Comparison of ENCODE assay signal across 8 mouse cellular contexts in genomic region chr11:103809611-103810598, GRCm38 (mm10). TPM values are rescaled to one million over a fixed set of nuclear protein-coding genes. Genes with fewer than 3 reads are reported as not detected.
DNase-seq lines count a peak whose midpoint lies in the region; ATAC-seq and TF ChIP-seq lines count a peak whose summit lies in the region.

No protein-coding gene starts in this region.

- intact Hi-C loops in left cerebral cortex, postnatal 25 days (cut with DNase I) = no loop called here

- peak; percentile 6 for DNase-seq in lung, adult 2 months
- no peak for DNase-seq in lung, adult 18-20 months
- peak; percentile 50 for DNase-seq in embryo, embryonic 10 days (ENCODE audit: low spot score)
- peak; percentile 28 for DNase-seq in gastrocnemius, postnatal 10 days
- peak; percentile 19 to 32 for DNase-seq in left cerebral cortex, postnatal 25 days (ENCODE audit: low spot score in 2 of 2)
- peak; percentile 63 for DNase-seq in neural tube, embryonic 10.5 days (ENCODE audit: extremely low spot score, low spot score)
- DNase-seq in spleen, postnatal 14 days (ENCODE audit: low spot score in 2 of 2) = no peak

- ATAC-seq in granulocyte monocyte progenitor cell, adult 5-6 weeks (replicated peaks; ENCODE audit: poor library complexity, severe bottlenecking) = no peak; the same call in 1 of the 2 replicates

- H3K4me1 ChIP-seq in lung, adult 2 months (ENCODE audit: control insufficient read depth, insufficient read depth, low read length) = peaks cover 5% of the 10 kb centered on the region

- H3K4me3 ChIP-seq in lung, adult 2 months (replicated peaks; ENCODE audit: extremely low read depth, low read depth, low read length) = peak overlapping the region; percentile 9

- TF ChIP-seq POLR2A in lung, adult 2 months (IDR thresholded peaks at IDR 0.05; ENCODE audit: borderline replicate concordance, extremely low read depth, low read depth, low read length) = no peak

- WGBS in lung, adult 2 months = under 1% methylated on average over 106 of the region's 107 CpGs

- no peak for TF ChIP-seq CTCF in lung, adult 2 months (IDR thresholded peaks at IDR 0.05; ENCODE audit: insufficient read depth, low read length)

RNA-seq across cellular contexts. Expression of gene Wnt3, which starts 36.0 kb away (rescaled TPM):
- 0.07 and 0.12 TPM in 2 replicates for polyA plus RNA-seq in lung, adult 2 months (2012; rRNA removed)
- total RNA-seq in gastrocnemius, postnatal 10 days (2021) = under 1 TPM; 0.27 to 0.42 TPM
- 1 to 10 TPM in 1 of 2 experiments, under 1 TPM in 1; 0.92 to 1.4 TPM for total RNA-seq in left cerebral cortex, postnatal 25 days (2021)
- total RNA-seq in granulocyte monocyte progenitor cell, adult 5-6 weeks (2014; fragmentation: Nextera tagmentation) = not detected in 2 replicates
- not detected in 2 replicates for total RNA-seq in granulocyte monocyte progenitor cell, adult 5-6 weeks (2017)

Comparison
In these comparisons a context has a peak if more than half of its experiments do, and no peak if none do; other contexts are left out.
1. DNase-seq: peak in lung, adult 2 months (single experiment), embryo, embryonic 10 days (single experiment), gastrocnemius, postnatal 10 days (single experiment), left cerebral cortex, postnatal 25 days (2 of 2) and neural tube, embryonic 10.5 days (single experiment); none in lung, adult 18-20 months (0 of 2) and spleen, postnatal 14 days (0 of 2).